Mouse (Mus musculus) bone marrow macrophage, adult 2 months (primary cell): ENCODE measurements around the gene Ahrr.

Experiments
- CTCF ChIP-seq: IDR thresholded peaks from 2 replicates; pipeline ENCODE4 v1.5.1; 2012; ENCODE audit warnings: low read depth, mild to moderate bottlenecking, low read length, moderate library complexity
- POLR2A ChIP-seq: IDR thresholded peaks from 2 replicates; pipeline ENCODE4 v1.6.1; 2012; ENCODE audit warnings: mild to moderate bottlenecking, low read depth, low read length, borderline replicate concordance

- no peak for TF ChIP-seq POLR2A
- no peak for TF ChIP-seq CTCF
These were observed 73.7 kb downstream of the Ahrr start for GRCm38 (mm10) chr13:74218441-74218840.
